Mouse (Mus musculus) intestine, embryonic 14.5 days (tissue): ENCODE measurements around the gene Krt14. TPM values are rescaled to one million over a fixed set of nuclear protein-coding genes. Genes with fewer than 3 reads are reported as not detected.
A peak's percentile ranks its signal among the peaks of the same experiment; 100 is the strongest.

ENCODE experiments used
- ATAC-seq: fragments of 200-750 bp; cut with Nextera tagmentation; replicated peaks from 2 replicates; pipeline ENCODE4 v1.8.0; 2017; ENCODE audit warnings: low read depth, moderate number of reproducible peaks, moderate TSS enrichment, moderate library complexity; ENCODE audit not compliant: low FRiP score, low TSS enrichment
- DNase-seq: peaks from one replicate; pipeline ENCODE4 v3.0.0-alpha.2; 2018; ENCODE audit warnings: low spot score
- H3K27ac ChIP-seq: fragments of 300-500 bp; sonication (generic); 2 replicates; pipeline ENCODE4 v1.5.1; 2014; ENCODE audit warnings: low read depth, mild to moderate bottlenecking, control low read depth
- H3K27me3 ChIP-seq: fragments of 300-500 bp; sonication (generic); replicated peaks from 2 replicates; pipeline ENCODE4 v1.6.1; 2014; ENCODE audit warnings: low read length, control low read depth; ENCODE audit not compliant: control insufficient read depth, insufficient read depth
- H3K36me3 ChIP-seq: fragments of 300-500 bp; sonication (generic); 2 replicates; pipeline ENCODE4 v1.6.1; 2014; ENCODE audit warnings: low read length, control low read depth; ENCODE audit not compliant: control insufficient read depth, insufficient read depth
- H3K4me1 ChIP-seq: fragments of 300-500 bp; sonication (generic); replicated peaks from 2 replicates; pipeline ENCODE4 v1.6.1; 2014; ENCODE audit warnings: low read length, control low read depth, mixed read lengths; ENCODE audit not compliant: control insufficient read depth, insufficient read depth
- H3K4me2 ChIP-seq: fragments of 300-500 bp; sonication (generic); 2 replicates; pipeline ENCODE4 v1.6.1; 2014; ENCODE audit warnings: low read length
- H3K4me3 ChIP-seq: fragments of 300-500 bp; sonication (generic); 2 replicates; pipeline ENCODE4 v1.5.1; 2014; ENCODE audit warnings: low read depth, low read length, control low read depth, mixed read lengths
- H3K9ac ChIP-seq: fragments of 300-500 bp; sonication (generic); 2 replicates; pipeline ENCODE4 v1.6.1; 2014; ENCODE audit warnings: mild to moderate bottlenecking, low read length
- H3K9me3 ChIP-seq: fragments of 300-500 bp; sonication (generic); 2 replicates; pipeline ENCODE4 v1.6.1; 2016; ENCODE audit warnings: low read length, control low read depth; ENCODE audit not compliant: control insufficient read depth
- WGBS: fragments of 180-500 bp; shearing (Covaris S2); extraction: QIAGEN DNeasy Blood & Tissue Kit; methylation state at CpG from one replicate; pipeline ENCODE4 v1.1.7; 2014; 5-methylcytosine and 5-hydroxymethylcytosine counted together
- polyA plus RNA-seq: library from polyadenylated mRNA; unstranded; fragments of >200 nt; fragmentation: Nextera tagmentation; extraction: Ambion mirVana; gene quantifications from 2 replicates; pipeline ENCODE4 v1.2.1, GENCODE M21; 2014

Krt14 gene
- polyA plus RNA-seq, 1 experiment from 2014 or later: 6.0 TPM

DNA sequence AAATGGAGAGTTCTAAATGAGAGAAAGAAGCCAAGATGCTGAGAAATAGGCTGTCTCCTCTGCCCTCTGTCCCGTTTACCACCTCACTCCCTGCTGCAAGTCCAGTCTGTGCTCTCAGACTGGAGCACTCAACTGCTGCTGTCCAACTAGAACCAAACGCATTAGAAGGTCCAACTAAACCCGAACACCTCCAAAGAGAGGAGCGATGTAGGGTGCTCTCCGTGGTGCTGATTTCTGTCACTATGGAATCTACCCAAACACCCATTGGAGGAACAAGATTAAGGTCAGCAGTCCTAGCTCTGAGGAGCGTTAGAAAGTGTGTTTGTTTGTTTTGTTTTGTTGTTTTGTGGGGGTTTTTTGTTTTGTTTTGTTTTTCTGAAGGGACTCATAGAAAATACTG lies 3.9 kb downstream of the Krt14 start:
- H3K4me3 ChIP-seq: no peak overlapping the region
- ATAC-seq: no peak
- DNase-seq: peak; percentile 84
- H3K4me1 ChIP-seq: no peaks in the 10 kb centered on the region
- no peak overlapping the region for H3K4me2 ChIP-seq
- no peaks in the 10 kb centered on the region for H3K36me3 ChIP-seq
- H3K9ac ChIP-seq: no peak overlapping the region
- H3K27ac ChIP-seq: no peak overlapping the region
- H3K9me3 ChIP-seq: no peaks in the 10 kb centered on the region
- WGBS: 19% methylated on average over 6 of the region's 6 CpGs
- no peaks in the 10 kb centered on the region for H3K27me3 ChIP-seq

DNA sequence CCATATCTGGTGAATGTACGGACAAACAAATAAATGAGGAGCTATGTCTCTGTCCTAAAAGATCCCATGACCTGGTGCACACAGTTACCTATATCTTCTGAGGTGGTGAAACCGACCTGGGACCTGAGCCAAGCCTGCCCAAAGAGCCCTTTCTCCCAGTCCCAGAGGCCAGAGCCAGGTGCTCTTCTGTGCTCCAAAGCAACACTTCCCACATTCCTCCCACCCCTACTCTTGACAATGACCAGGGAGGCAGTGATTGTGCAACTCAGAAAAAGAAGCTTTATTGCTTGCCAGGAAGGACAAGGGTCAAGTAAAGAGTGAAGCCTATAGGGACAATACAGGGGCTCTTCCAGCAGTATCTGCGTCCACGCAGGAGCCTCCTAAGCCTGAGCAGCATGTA lies 4.4 kb downstream of the Krt14 start:
- H3K9me3 ChIP-seq: no peaks in the 10 kb centered on the region
- DNase-seq (no peak), ATAC-seq (no peak)
- no peak overlapping the region for H3K4me3 ChIP-seq
- no peaks in the 10 kb centered on the region for H3K4me1 ChIP-seq
- H3K9ac ChIP-seq: no peak overlapping the region
- H3K36me3 ChIP-seq: no peaks in the 10 kb centered on the region
- no peaks in the 10 kb centered on the region for H3K27me3 ChIP-seq
- no peak overlapping the region for H3K27ac ChIP-seq
- 84% methylated on average over 4 of the region's 4 CpGs for WGBS
- no peak overlapping the region for H3K4me2 ChIP-seq

DNA sequence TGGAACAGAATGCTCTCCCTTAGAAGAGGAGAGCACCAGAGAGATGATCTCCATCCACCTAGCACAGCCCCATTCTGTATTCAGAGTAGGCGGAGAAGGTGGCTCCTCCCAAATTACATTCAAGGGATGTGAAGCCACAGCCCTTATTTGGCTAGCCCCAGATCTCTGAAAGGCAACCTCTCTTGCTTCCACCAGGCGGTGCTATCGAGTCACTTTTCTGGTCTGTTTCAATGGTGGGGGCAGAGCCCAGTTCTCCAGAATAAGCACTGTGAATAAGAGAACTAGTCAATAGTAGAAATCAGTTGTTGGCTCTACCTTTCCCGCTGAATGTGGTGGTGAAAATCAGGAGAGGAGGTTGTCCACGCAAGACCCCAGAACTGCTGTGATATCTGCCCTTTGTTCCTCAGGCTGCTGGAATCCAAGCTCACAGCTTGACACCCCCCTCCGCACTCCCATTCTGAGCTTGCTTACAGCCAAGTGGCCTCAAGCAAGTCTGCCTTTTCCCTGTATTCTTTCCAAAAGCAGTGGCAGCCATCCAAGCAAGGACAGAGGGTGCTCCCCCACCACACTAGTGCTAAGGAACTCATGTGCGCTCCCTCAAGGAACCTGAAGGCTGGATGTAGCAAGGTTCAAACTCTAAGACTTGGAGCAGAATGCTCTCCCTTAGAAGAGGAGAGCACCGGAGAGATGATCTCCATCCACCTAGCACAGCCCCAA lies 7.1 kb downstream of the Krt14 start:
- Histone ChIP-seq H3K9ac (no peak overlapping the region), H3K4me2 (no peak overlapping the region), H3K27ac (no peak overlapping the region), H3K9me3 (no peaks in the 10 kb centered on the region), H3K4me3 (no peak overlapping the region), H3K27me3 (no peaks in the 10 kb centered on the region), H3K36me3 (no peaks in the 10 kb centered on the region), H3K4me1 (no peaks in the 10 kb centered on the region)
- 42% methylated on average over 8 of the region's 8 CpGs for WGBS
- DNase-seq: peak; percentile 59
- ATAC-seq: no peak

DNA sequence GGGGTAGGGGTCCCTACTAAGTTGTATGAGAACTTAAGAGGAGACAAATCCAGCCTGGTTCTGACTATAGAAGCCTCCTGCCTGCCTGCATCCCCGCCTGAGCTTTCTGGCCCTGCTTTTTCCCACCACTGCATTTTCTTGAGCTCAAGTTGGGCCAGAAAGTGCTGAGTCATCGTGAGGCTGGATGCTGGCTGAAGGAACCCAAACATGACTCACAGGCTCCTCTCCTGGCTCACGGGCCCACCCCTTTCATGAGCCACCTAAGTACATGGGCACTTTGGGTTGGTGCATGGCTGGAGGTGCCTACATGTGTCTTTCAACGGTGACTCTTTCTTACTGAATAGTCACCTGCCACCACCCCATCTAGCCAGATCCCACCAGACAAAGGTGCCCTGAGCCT lies 8.7 kb downstream of the Krt14 start:
- H3K9ac ChIP-seq: no peak overlapping the region
- DNase-seq (no peak), ATAC-seq (no peak)
- WGBS: 67% methylated on average over 4 of the region's 4 CpGs
- no peaks in the 10 kb centered on the region for H3K36me3 ChIP-seq
- no peak overlapping the region for H3K27ac ChIP-seq
- no peak overlapping the region for H3K4me2 ChIP-seq
- no peaks in the 10 kb centered on the region for H3K4me1 ChIP-seq
- no peaks in the 10 kb centered on the region for H3K9me3 ChIP-seq
- H3K27me3 ChIP-seq: no peaks in the 10 kb centered on the region
- no peak overlapping the region for H3K4me3 ChIP-seq

DNA sequence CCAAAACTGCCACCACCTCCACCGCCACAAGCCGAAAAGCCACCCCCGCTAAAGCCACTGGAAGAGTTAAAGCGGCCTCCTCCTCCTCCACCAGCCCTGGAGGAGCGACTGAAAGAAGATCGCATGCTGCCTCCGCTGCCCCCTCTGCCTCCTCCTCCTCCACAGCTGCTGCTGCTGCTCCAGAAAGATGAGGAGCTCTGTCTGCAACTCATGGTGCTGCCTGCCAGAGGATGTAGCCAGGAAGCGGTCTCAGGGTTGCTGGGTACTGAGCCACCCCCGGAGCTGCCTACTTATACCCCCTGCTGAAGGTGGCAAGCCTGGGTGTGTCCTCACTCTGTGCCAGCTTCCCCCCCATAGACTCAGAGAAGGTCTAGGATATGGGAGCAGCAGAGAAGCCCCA lies 14.4 kb downstream of the Krt14 start, which contains the start of gene Krt9:
Krt9 (minus strand) TSS at position 255 of the 400 bp plus-strand sequence.
- ATAC-seq (no peak), DNase-seq (no peak)
- no peak within 1 kb of the TSS for H3K4me3 ChIP-seq
- H3K9ac ChIP-seq: no peak within 1 kb of the TSS
- no peaks in the 10 kb centered on the region for H3K9me3 ChIP-seq
- H3K27ac ChIP-seq: no peak within 1 kb of the TSS
- H3K36me3 ChIP-seq: no peaks in the 10 kb centered on the region
- H3K4me1 ChIP-seq: no peaks in the 10 kb centered on the region
- no peak within 1 kb of the TSS for H3K4me2 ChIP-seq
- 37% methylated on average over 9 of the region's 9 CpGs for WGBS
- no peaks in the 10 kb centered on the region for H3K27me3 ChIP-seq

DNA sequence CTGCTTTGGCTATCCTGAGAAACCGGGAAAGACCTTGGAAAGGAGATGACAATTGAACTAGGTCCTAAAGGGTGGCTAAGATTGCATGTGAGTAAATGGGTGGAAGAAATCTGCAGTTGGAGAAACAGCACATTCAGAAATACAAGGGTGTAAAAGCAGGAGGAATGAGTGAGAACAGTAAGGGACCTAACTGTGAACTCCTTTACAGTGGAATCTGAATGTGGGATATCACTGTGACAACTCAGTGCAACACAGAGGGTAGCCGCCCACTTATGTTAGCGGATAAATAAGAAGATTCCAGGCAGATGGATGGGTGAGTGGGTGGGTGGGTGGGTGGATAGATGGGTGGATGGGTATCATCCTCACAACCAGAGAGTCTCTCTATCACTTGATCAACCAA lies 15.5 kb downstream of the Krt14 start:
- Histone ChIP-seq H3K4me3 (no peak overlapping the region), H3K9ac (no peak overlapping the region), H3K27ac (no peak overlapping the region), H3K9me3 (no peaks in the 10 kb centered on the region), H3K27me3 (no peaks in the 10 kb centered on the region), H3K4me2 (no peak overlapping the region), H3K36me3 (no peaks in the 10 kb centered on the region), H3K4me1 (no peaks in the 10 kb centered on the region)
- ATAC-seq (no peak), DNase-seq (no peak)
- WGBS: 93% methylated on average over 3 of the region's 3 CpGs

DNA sequence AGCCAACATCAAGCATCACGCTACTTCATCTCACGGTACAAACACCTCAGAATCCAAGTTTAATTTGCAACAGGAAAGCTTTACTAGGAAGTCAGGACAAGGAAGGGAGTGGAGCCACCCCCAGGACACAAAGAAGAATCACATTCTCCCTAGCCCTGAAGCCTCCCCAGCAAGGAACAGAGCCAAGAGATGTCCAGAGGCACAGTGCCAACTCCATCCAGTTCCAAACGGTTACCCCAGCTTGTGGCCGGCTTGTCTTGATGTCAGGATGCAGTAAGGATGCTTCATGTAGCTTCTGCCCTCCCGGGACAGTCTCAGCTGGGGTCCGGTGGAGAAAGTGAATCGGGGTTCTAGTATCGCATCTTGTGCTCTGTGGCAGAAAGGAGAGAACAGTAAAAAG lies 20.6 kb downstream of the Krt14 start:
- no peaks in the 10 kb centered on the region for H3K9me3 ChIP-seq
- H3K4me3 ChIP-seq: no peak overlapping the region
- H3K27me3 ChIP-seq: no peaks in the 10 kb centered on the region
- no peak overlapping the region for H3K9ac ChIP-seq
- H3K4me2 ChIP-seq: no peak overlapping the region
- no peaks in the 10 kb centered on the region for H3K4me1 ChIP-seq
- ATAC-seq (no peak), DNase-seq (no peak)
- WGBS: 86% methylated on average over 8 of the region's 8 CpGs
- H3K36me3 ChIP-seq: no peaks in the 10 kb centered on the region
- no peak overlapping the region for H3K27ac ChIP-seq

DNA sequence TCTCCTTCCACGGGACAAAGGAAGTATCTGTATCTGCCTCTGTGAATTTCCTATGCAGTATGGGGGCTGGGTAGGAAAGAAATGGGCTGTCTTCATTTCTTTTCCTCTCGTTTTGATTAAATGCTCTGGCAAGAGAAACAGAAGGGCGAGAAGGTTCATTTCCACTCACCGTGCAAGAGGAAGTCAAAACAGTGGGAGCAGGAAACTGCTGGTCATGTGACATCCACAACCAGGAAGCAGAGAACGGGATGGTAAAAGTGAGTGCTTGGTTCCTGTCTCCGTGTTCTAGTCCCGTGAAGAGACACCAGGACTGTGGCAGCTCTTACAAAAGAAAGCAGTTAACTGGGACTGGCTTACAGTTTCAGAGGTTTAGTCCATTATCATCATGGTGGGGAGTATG lies 25.6 kb downstream of the Krt14 start:
- Histone ChIP-seq H3K27ac (no peak overlapping the region), H3K36me3 (no peaks in the 10 kb centered on the region), H3K4me3 (no peak overlapping the region), H3K4me1 (no peaks in the 10 kb centered on the region), H3K9ac (no peak overlapping the region), H3K27me3 (no peaks in the 10 kb centered on the region), H3K4me2 (no peak overlapping the region), H3K9me3 (no peaks in the 10 kb centered on the region)
- ATAC-seq (no peak), DNase-seq (no peak)
- 77% methylated on average over 7 of the region's 7 CpGs for WGBS

DNA sequence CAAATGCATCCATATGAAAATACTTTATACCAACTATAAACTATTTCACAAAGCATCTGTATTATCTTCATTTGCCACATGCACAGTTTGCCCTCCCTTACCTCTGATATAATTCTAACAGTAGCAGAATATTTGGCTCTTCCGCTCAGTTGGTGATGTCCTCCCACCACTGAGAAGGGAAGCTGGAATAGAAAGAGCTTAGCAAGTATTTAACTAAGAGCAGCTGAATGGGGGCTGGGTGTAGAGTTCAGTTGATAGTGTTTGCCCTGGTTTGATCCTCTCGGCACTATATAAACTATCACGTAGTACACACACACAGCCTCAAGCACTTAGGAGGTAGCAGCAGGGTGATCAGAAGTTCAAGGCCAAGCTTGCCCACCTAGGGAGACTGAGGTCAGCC lies 28.1 kb downstream of the Krt14 start:
- WGBS: 50% methylated on average over 3 of the region's 3 CpGs
- H3K27me3 ChIP-seq: no peaks in the 10 kb centered on the region
- no peaks in the 10 kb centered on the region for H3K4me1 ChIP-seq

More for the DNA sequence above, 28.1 kb downstream of the Krt14 start:
- no peaks in the 10 kb centered on the region for H3K9me3 ChIP-seq
- DNase-seq: no peak
- no peak overlapping the region for H3K9ac ChIP-seq
- H3K27ac ChIP-seq: no peak overlapping the region
- H3K4me3 ChIP-seq: no peak overlapping the region
- H3K4me2 ChIP-seq: no peak overlapping the region
- no peak for ATAC-seq
- H3K36me3 ChIP-seq: no peaks in the 10 kb centered on the region
